Comparison of ENCODE assay signal across 27 mouse cellular contexts in genomic region chr3:54718947-54719346, GRCm38 (mm10). TPM values are rescaled to one million over a fixed set of nuclear protein-coding genes. Genes with fewer than 3 reads are reported as not detected.
DNase-seq lines count a peak whose midpoint lies in the region; ATAC-seq and TF ChIP-seq lines count a peak whose summit lies in the region.
"Had no signal": no experiment of that assay in that cellular context is flagged by ENCODE, and none has a peak within 500 bp of the region (broad histone marks: within the 10 kb centered on the region; RNA-seq: fewer than 3 reads in every experiment).

No protein-coding gene starts in this region.

- no peak overlapping the region for H3K9ac ChIP-seq in MEL (ENCODE audit: control insufficient read depth, low read depth, low read length, poor library complexity, severe bottlenecking)
- H3K9ac ChIP-seq: embryonic facial prominence, embryonic 13.5 days; heart, embryonic 15.5 days; limb, embryonic 12.5 days; liver, embryonic 13.5 days; lung, embryonic 15.5 days; midbrain, embryonic 12.5 days; neural tube, embryonic 12.5 days had no signal

- peaks cover 2 to 10% of the 10 kb centered on the region in 2 experiments; a peak in 3 of 4 replicates for H3K4me1 ChIP-seq in MEL (ENCODE audit: control insufficient read depth in 1 of 2, insufficient read depth in 2 of 2, low read length in 2 of 2)
- H3K4me1 ChIP-seq: embryonic facial prominence, embryonic 13.5 days; heart, embryonic 15.5 days; hindbrain, embryonic 10.5 days; limb, embryonic 12.5 days; lung, embryonic 15.5 days; midbrain, embryonic 12.5 days; neural tube, embryonic 12.5 days had no signal

- TF ChIP-seq RAD21 in MEL (IDR thresholded peaks at IDR 0.05; ENCODE audit: low read depth, low read length): no peak

- no peak for TF ChIP-seq POLR2A in MEL (IDR thresholded peaks at IDR 0.05; ENCODE audit: control insufficient read depth in 1 of 2, insufficient read depth in 1 of 2, low read depth in 1 of 2, low read length in 2 of 2, poor library complexity in 1 of 2)

- H3K79me2 ChIP-seq in MEL (ENCODE audit: control insufficient read depth, insufficient read depth, low read length, poor library complexity): no peaks in the 10 kb centered on the region

- no peak overlapping the region for H3K4me3 ChIP-seq in MEL (ENCODE audit: control insufficient read depth in 1 of 2, insufficient read depth in 1 of 2, low read depth in 2 of 2, low read length in 2 of 2)
- H3K4me3 ChIP-seq: embryonic facial prominence, embryonic 13.5 days; heart, embryonic 15.5 days; hindbrain, embryonic 10.5 days; layer of hippocampus, adult 2 months; limb, embryonic 12.5 days; liver, embryonic 13.5 days; lung, embryonic 15.5 days; midbrain, embryonic 12.5 days; neural tube, embryonic 12.5 days had no signal

- TF ChIP-seq EP300 in MEL (IDR thresholded peaks at IDR 0.05; ENCODE audit: low read depth in 1 of 2, low read length in 2 of 2): no peak

- no peak overlapping the region for H3K27ac ChIP-seq in MEL (ENCODE audit: control insufficient read depth, low read depth, low read length)
- H3K27ac ChIP-seq: embryonic facial prominence, embryonic 13.5 days; heart, embryonic 15.5 days; hindbrain, embryonic 10.5 days; kidney, postnatal 0 days; layer of hippocampus, adult 2 months; limb, embryonic 12.5 days; liver, embryonic 13.5 days; lung, embryonic 15.5 days; midbrain, embryonic 12.5 days; neural tube, embryonic 12.5 days had no signal

- H3K27me3 ChIP-seq in MEL (ENCODE audit: control insufficient read depth in 1 of 2, insufficient read depth in 2 of 2, low read length in 2 of 2): no peaks in the 10 kb centered on the region
- H3K27me3 ChIP-seq: embryonic facial prominence, embryonic 13.5 days; heart, embryonic 15.5 days; limb, embryonic 12.5 days; liver, embryonic 13.5 days; lung, embryonic 15.5 days; midbrain, embryonic 12.5 days; neural tube, embryonic 12.5 days had no signal

- TF ChIP-seq CTCF in MEL (IDR thresholded peaks at IDR 0.05 in 2 of 3, conservative IDR thresholded peaks at IDR 0.05 in 1 of 3; ENCODE audit: control insufficient read depth in 1 of 3, insufficient read depth in 1 of 3, low read depth in 2 of 3, low read length in 3 of 3, poor library complexity in 1 of 3, severe bottlenecking in 1 of 3): no peak

- intact Hi-C loops in left cerebral cortex, postnatal 10 days (cut with DNase I): no loop called here

- peak; percentile 89 for DNase-seq in heart, adult 11 months
- no peak for DNase-seq in heart, postnatal 4 days
- DNase-seq in 416B (ENCODE audit: low read depth) (peak; percentile 65), MEL (ENCODE audit: low read depth, low spot score) (peak; percentile 68)
- no peak for DNase-seq in kidney, postnatal 14 days
- no peak for DNase-seq in left cerebral cortex, postnatal 10 days (ENCODE audit: extremely low spot score in 1 of 2, low spot score in 2 of 2)
- DNase-seq in thymus, postnatal 0 days (ENCODE audit: low spot score): no peak
- DNase-seq: adrenal gland, postnatal 14 days; cerebellum, adult 18-20 months; cerebellum, postnatal 36 days; gastrocnemius, postnatal 10 days; kidney, adult 11 months; liver, embryonic 13.5 days; right cerebral cortex, adult 18-20 months had no signal

- H3K9me3 ChIP-seq in MEL (replicated peaks; ENCODE audit: insufficient read depth, low read length): no peaks in the 10 kb centered on the region
- H3K9me3 ChIP-seq: embryonic facial prominence, embryonic 13.5 days; heart, embryonic 15.5 days; hindbrain, embryonic 10.5 days; limb, embryonic 12.5 days; liver, embryonic 13.5 days; lung, embryonic 15.5 days; midbrain, embryonic 12.5 days; neural tube, embryonic 12.5 days had no signal

- ATAC-seq in megakaryocyte, adult 5-6 weeks (ENCODE audit: poor library complexity, severe bottlenecking): peak; percentile 97
- ATAC-seq: forebrain, embryonic 14.5 days had no signal

- H3K36me3 ChIP-seq in MEL (ENCODE audit: control insufficient read depth in 1 of 2, insufficient read depth in 2 of 2, low read length in 2 of 2): peaks cover 5 to 53% of the 10 kb centered on the region in 2 experiments

TF ChIP-seq in MEL, 35 proteins besides CTCF, POLR2A, EP300 and RAD21:
- TF ChIP-seq TCF12 (IDR thresholded peaks at IDR 0.05; ENCODE audit: low read depth, low read length) (no peak), SMC3 (IDR thresholded peaks at IDR 0.05; ENCODE audit: low read depth, low read length) (no peak), NRF1 (IDR thresholded peaks at IDR 0.05; ENCODE audit: insufficient read depth, low read depth, low read length, poor library complexity, severe bottlenecking) (no peak), ZKSCAN1 (IDR thresholded peaks at IDR 0.05; ENCODE audit: low read depth, low read length) (no peak), USF2 (IDR thresholded peaks at IDR 0.05; ENCODE audit: borderline replicate concordance in 1 of 2, insufficient read depth in 1 of 2, low read depth in 1 of 2, low read length in 2 of 2) (no peak), USF1 (IDR thresholded peaks at IDR 0.05; ENCODE audit: low read depth, low read length) (peak; percentile 58; the same call in 1 of the 2 replicates)

RNA-seq across cellular contexts. Expression of gene Gm21958, which starts 4.8 kb away (rescaled TPM):
- total RNA-seq in heart, postnatal 4 days (2021): not detected
- not detected in 2 replicates for total RNA-seq in MEL (2012; rRNA removed)
- polyA plus RNA-seq in MEL (2012; ENCODE audit: insufficient read depth in 1 of 2, insufficient read length in 2 of 2, low read depth in 1 of 2, low replicate concordance in 2 of 2, missing spikeins in 1 of 2): under 1 TPM in 1 of 2 experiments, not detected in 1; 0.45 TPM
- not detected in 2 replicates for total RNA-seq in megakaryocyte, adult 5-6 weeks (2015)
- not detected in 2 replicates for total RNA-seq in megakaryocyte, adult 5-6 weeks (2017)
- not detected for total RNA-seq in left cerebral cortex, postnatal 10 days (2021)
- 0.22 TPM in 1 of 2 replicates, not detected in the other for polyA plus RNA-seq in thymus, postnatal 0 days (2015; fragmentation: Nextera tagmentation; extraction: Ambion mirVana)
- total RNA-seq: adrenal gland, postnatal 14 days; gastrocnemius, postnatal 10 days; heart, adult 8-10 months; layer of hippocampus, adult 2 months had no signal
- polyA plus RNA-seq: C2C12; embryonic facial prominence, embryonic 13.5 days; forebrain, embryonic 14.5 days; limb, embryonic 12.5 days; liver, embryonic 13.5 days; neural tube, embryonic 12.5 days had no signal

RNA-seq across cellular contexts. Expression of gene Exosc8, which starts 16.2 kb away (rescaled TPM):
- total RNA-seq in heart, postnatal 4 days (2021): 10 to 100 TPM; 40.3 to 44.7 TPM
- total RNA-seq in MEL (2012; rRNA removed): 227 and 231 TPM in 2 replicates
- polyA plus RNA-seq in MEL (2012; ENCODE audit: insufficient read depth in 1 of 2, insufficient read length in 2 of 2, low read depth in 1 of 2, low replicate concordance in 2 of 2, missing spikeins in 1 of 2): 100 to 1,000 TPM in 1 of 2 experiments, not detected in 1; 361 TPM
- 118 and 124 TPM in 2 replicates for total RNA-seq in megakaryocyte, adult 5-6 weeks (2015)
- total RNA-seq in megakaryocyte, adult 5-6 weeks (2017): 126 and 153 TPM in 2 replicates
- total RNA-seq in left cerebral cortex, postnatal 10 days (2021): 10 to 100 TPM; 34.9 to 36.3 TPM
- polyA plus RNA-seq in thymus, postnatal 0 days (2015; fragmentation: Nextera tagmentation; extraction: Ambion mirVana): 139 and 158 TPM in 2 replicates

RNA-seq across cellular contexts. Expression of gene Alg5, which starts 16.4 kb away (rescaled TPM):
- 10 to 100 TPM; 19.2 to 24.0 TPM for total RNA-seq in heart, postnatal 4 days (2021)
- total RNA-seq in MEL (2012; rRNA removed): 42.8 and 44.0 TPM in 2 replicates
- polyA plus RNA-seq in MEL (2012; ENCODE audit: insufficient read depth in 1 of 2, insufficient read length in 2 of 2, low read depth in 1 of 2, low replicate concordance in 2 of 2, missing spikeins in 1 of 2): 10 to 100 TPM in 1 of 2 experiments, not detected in 1; 34.8 TPM
- 41.2 and 45.8 TPM in 2 replicates for total RNA-seq in megakaryocyte, adult 5-6 weeks (2015)
- 19.2 and 21.1 TPM in 2 replicates for total RNA-seq in megakaryocyte, adult 5-6 weeks (2017)
- 10 to 100 TPM; 24.3 to 25.6 TPM for total RNA-seq in left cerebral cortex, postnatal 10 days (2021)
- polyA plus RNA-seq in thymus, postnatal 0 days (2015; fragmentation: Nextera tagmentation; extraction: Ambion mirVana): 78.3 and 82.8 TPM in 2 replicates

RNA-seq across cellular contexts. Expression of gene Supt20, which starts 26.3 kb away (rescaled TPM):
- total RNA-seq in heart, postnatal 4 days (2021): 10 to 100 TPM; 49.8 to 50.5 TPM
- 31.6 and 34.8 TPM in 2 replicates for total RNA-seq in MEL (2012; rRNA removed)
- 10 to 100 TPM in 1 of 2 experiments, not detected in 1; 66.6 TPM for polyA plus RNA-seq in MEL (2012; ENCODE audit: insufficient read depth in 1 of 2, insufficient read length in 2 of 2, low read depth in 1 of 2, low replicate concordance in 2 of 2, missing spikeins in 1 of 2)
- 60.1 and 66.0 TPM in 2 replicates for total RNA-seq in megakaryocyte, adult 5-6 weeks (2015)
- 39.4 and 40.6 TPM in 2 replicates for total RNA-seq in megakaryocyte, adult 5-6 weeks (2017)
- total RNA-seq in left cerebral cortex, postnatal 10 days (2021): 10 to 100 TPM; 45.7 to 54.1 TPM
- polyA plus RNA-seq in thymus, postnatal 0 days (2015; fragmentation: Nextera tagmentation; extraction: Ambion mirVana): 78.6 and 85.1 TPM in 2 replicates

RNA-seq across cellular contexts. Expression of gene Smad9, which starts 36.4 kb away (rescaled TPM):
- 1 to 10 TPM; 1.5 to 1.8 TPM for total RNA-seq in heart, postnatal 4 days (2021)
- 0.07 TPM in 1 of 2 replicates, not detected in the other for total RNA-seq in MEL (2012; rRNA removed)
- polyA plus RNA-seq in MEL (2012; ENCODE audit: insufficient read depth in 1 of 2, insufficient read length in 2 of 2, low read depth in 1 of 2, low replicate concordance in 2 of 2, missing spikeins in 1 of 2): under 1 TPM in 1 of 2 experiments, not detected in 1; 0.01 TPM
- not detected in 2 replicates for total RNA-seq in megakaryocyte, adult 5-6 weeks (2015)
- total RNA-seq in megakaryocyte, adult 5-6 weeks (2017): not detected in 2 replicates
- 1 to 10 TPM; 4.8 to 5.1 TPM for total RNA-seq in left cerebral cortex, postnatal 10 days (2021)
- 0.26 TPM in 2 replicates for polyA plus RNA-seq in thymus, postnatal 0 days (2015; fragmentation: Nextera tagmentation; extraction: Ambion mirVana)

Comparison
In these comparisons a context has a peak if more than half of its experiments do, and no peak if none do; other contexts are left out.
1. DNase-seq: peak in heart, adult 11 months (single experiment), 416B (single experiment) and MEL (single experiment); none in heart, postnatal 4 days (single experiment), kidney, postnatal 14 days (single experiment), left cerebral cortex, postnatal 10 days (0 of 2) and thymus, postnatal 0 days (single experiment).